Mouse (Mus musculus) monocyte, adult 5-6 weeks (primary cell): Measurements from ENCODE around the gene Chst14. TPM values are rescaled to one million over a fixed set of nuclear protein-coding genes. Genes with fewer than 3 reads are reported as not detected.
A peak's percentile ranks its signal among the peaks of the same experiment; 100 is the strongest.

Experiments used
- ATAC-seq: fragments of 153-309, 156-312 bp; replicated peaks from 2 replicates; pipeline ENCODE4 v1.8.0; 2017; ENCODE audit warnings: mild to moderate bottlenecking; ENCODE audit not compliant: low TSS enrichment, insufficient number of reproducible peaks, severe bottlenecking, poor library complexity, low FRiP score
- total RNA-seq: library from RNA; stranded (forward); fragments of 200-1000, 200-491, 200-594 nt; gene quantifications from 3 replicates; pipeline ENCODE4 v1.2.3, GENCODE M21; 2017

The Chst14 gene
- total RNA-seq, 1 experiment from 2014 or later, result 2.7 TPM

- ATAC-seq, result no peak
Observed at GRCm38 (mm10) chr2:118902051-118903025, 24.0 kb upstream of the Chst14 start.

- ATAC-seq, result no peak
Observed at GRCm38 (mm10) chr2:118903333-118903741, 23.0 kb upstream of the Chst14 start.

DNA sequence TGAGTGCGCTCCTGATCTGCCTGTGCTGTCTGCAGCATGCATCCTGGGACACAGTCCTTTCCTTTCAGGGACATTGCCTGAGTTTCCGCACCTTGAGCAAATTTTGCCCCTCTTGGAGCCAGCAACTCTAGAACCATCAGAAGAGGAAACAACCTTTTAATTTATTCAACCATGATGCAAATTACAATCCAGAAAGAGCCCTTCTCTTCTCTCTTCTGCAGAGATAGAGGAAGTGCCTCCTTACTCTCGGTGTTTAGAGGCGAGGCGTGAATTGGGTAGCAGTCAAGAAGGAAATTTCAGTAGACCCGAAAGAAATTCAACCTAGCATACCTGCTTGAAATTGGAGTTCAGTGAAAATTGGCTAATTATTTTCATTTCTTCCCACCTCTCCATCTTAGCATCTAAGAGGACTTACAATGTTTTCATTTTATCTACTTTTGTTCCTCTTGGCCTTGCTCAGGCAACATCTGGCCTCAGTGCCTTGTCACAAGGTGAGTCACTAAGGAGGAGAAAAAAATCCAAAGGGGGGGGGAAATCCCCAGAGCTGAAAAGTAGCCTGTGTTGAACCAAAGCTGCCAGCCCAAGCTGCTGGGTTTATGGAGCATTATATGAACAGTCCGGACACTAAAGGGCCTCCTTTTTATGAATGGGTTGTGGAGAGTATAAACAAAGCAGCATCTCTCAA lies 20.7 kb upstream of the Chst14 start:
- ATAC-seq, result peak; percentile 57

DNA sequence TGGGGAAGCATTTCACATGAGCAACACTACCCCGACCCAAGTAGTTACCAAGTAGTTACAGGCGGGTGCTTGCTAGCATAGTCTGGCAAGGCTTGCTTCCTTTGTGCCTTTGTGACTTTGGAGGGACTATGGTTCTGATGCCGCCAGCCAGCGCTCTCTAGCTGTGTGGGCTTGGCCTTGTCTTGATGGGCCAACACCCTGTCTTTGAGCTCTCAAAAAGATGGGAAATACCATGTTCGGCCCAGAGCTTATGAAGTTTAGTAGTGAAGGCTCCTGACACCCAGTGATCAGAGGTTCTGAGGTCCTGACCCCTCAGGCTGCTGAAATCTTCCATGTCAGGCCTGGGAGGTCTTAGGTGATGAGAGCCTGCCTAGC lies 20.2 kb upstream of the Chst14 start:
- ATAC-seq, result no peak

GRCm38 (mm10) chr2:118907781-118908180 lies 18.5 kb upstream of the Chst14 start:
- no peak for ATAC-seq

- ATAC-seq, result no peak
Observed at GRCm38 (mm10) chr2:118909151-118909550, 17.1 kb upstream of the Chst14 start.

DNA sequence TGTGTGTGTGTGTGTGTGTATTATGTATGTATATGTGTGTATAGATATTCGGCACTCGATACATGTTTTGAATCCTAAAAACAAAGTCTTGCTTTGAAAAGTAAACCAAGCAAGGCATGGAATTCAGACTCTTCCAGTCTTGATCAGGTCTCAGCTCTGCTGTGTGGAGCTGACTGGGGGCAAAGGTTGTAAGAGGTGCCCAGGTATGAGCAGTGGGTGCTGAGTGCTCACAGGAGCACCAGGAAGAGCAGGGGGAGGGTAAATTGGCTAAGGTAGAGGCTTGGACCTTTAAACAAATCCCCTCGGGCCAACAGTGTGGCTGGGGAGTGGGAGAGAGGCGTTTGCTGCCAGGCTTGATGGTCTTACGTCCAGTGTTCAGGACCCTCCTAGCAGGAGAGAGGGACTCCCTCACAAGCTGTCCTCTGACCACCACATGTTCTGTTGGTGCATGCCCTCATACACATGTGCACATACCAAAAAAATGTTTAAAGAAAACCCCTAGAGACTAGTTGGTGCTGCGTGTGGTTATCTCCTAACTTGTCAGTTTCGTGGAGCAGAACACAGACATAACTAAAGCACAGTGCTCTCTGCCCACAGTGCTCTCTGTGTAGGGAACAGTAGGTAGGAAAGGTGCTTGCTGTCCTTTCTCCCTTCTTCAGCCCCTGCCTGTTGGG lies 15.6 kb upstream of the Chst14 start:
- no peak for ATAC-seq

GRCm38 (mm10) chr2:118912706-118913105 lies 13.6 kb upstream of the Chst14 start:
- no peak for ATAC-seq

- ATAC-seq, result no peak
Observed at GRCm38 (mm10) chr2:118913551-118914276, 12.6 kb upstream of the Chst14 start.

- ATAC-seq, result no peak
Observed at GRCm38 (mm10) chr2:118914685-118915084, 11.6 kb upstream of the Chst14 start.

GRCm38 (mm10) chr2:118916436-118916835 lies 9.9 kb upstream of the Chst14 start:
- no peak for ATAC-seq

DNA sequence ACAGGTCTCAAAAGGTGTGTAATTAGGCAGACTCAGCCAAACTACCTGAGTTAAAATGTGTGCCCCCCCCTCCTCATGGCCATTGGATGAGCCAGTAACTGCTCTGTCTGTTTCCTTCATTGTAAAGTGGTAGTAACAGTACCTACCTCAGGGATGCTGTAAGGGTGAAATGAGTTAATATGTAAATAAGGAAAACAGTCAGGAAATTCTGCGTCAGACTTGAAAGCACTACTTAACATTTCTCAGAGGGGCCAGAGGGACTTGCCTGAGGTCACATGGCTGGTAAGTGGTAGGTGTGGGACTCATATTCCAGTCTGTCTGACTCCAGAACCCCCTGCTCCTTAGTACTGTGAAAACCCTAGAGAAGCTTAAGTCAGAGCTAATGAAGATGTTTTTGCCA lies 7.8 kb upstream of the Chst14 start:
- no peak for ATAC-seq

- ATAC-seq, result no peak
Observed at GRCm38 (mm10) chr2:118920428-118920827, 5.9 kb upstream of the Chst14 start.

DNA sequence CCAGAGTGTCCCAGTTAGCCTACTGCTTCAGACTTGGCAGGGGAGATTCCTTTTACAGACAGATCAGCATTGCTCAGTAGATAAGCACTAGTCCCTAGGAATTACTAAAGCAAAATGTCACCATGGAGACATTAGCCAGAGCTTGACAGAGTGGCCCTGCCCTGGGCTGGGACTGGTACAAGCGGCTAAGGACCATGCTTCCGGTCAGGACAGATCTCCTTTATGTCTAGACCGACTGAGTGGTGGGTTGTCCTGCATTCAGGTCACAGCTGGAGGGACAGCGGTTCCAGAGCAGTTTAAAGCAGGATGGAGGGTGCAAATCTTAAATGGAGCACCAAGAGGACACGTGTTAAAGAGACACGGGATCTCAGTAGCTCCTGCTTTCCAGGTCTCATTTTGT lies 344 bp upstream of the Chst14 start:
- no peak for ATAC-seq

GRCm38 (mm10) chr2:118926998-118927739 lies 873 bp downstream of the Chst14 start:
- 0 out of 2 replicates have a peak, but pooled peaks have one; percentile 32 for ATAC-seq

DNA sequence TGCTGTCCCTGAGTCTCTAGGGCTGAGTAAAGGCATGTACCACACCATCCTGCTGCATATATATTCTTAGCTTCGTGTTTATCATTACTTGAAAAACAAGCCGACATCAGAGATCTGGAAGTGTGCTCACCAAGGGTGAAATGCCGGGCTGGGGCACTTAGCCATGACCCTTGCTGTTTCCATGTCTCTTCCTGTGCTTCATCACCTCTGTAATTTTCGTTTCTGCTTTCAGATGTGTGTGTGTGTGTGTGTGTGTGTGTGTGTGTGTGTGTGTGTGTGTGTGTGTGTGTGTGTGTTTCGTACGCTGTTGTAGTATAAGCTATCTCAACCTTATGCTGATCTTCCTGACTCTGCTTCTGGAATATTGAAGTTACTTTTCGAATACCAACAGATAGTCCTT lies 15.0 kb downstream of the Chst14 start:
- ATAC-seq, result no peak

GRCm38 (mm10) chr2:118943232-118943631 lies 16.9 kb downstream of the Chst14 start:
- ATAC-seq, result no peak

DNA sequence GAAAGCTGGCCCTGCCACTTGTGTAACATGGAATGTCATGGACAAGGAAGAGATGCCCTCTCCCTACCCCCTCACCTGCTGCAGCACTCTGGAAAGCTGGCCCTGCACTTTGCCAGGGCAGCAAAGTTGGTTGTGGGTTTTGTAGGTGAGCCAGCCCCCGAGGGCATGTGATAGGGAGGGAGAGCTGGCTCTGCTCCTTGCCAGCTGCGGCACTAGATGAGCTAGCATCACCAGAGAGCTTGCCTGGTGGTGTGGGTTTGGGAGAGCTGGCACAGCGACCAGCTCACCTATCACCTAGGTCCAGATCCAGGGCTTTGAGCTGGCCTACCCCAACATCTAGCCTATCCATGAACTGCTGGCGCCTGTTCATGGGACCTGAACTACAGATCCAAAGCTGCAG lies 22.5 kb downstream of the Chst14 start:
- no peak for ATAC-seq
